Mouse (Mus musculus): ENCODE measurements at regions not wholly inside any gene's neighbourhood (a gene's known extent, or its start where the extent isn't known, plus 50 kb on each side); places are given as distances from the start of the nearest gene placed in this dataset.
A peak's percentile ranks its signal among the peaks of the same experiment; 100 is the strongest.

DNA sequence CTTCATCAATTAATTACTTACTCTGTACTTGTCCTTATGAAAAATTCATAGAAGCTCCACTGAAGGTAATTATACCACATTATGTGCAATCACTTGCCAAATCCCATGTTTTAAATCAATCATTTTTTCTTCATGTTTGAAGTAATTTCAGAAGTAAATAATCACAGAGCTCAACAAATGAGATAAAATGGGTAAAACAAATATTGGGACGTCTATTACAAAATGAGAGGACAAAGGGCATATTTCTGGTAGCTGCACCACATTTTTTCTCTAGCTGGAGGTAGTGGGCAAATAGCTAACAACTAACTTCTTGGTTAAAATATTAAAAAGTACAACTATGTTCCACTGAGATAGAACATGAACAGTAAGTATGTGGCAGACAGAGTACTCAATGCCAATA, 681.3 kb upstream of the Pot1a start:
- Histone ChIP-seq H3K79me2 (ENCODE audit: control insufficient read depth, insufficient read depth, low read length) (no peaks in the 10 kb centered on the region), H3K27me3 (ENCODE audit: control insufficient read depth, insufficient read depth, low read length) (no peaks in the 10 kb centered on the region), H3K4me1 (ENCODE audit: control insufficient read depth, insufficient read depth, low read length) (peaks cover 5% of the 10 kb centered on the region; the same call in 1 of the 2 replicates), H3K9ac (ENCODE audit: low read depth, low read length) (no peak overlapping the region), H3K4me3 (ENCODE audit: insufficient read depth, low read depth, low read length) (no peak overlapping the region), H3K36me3 (ENCODE audit: control insufficient read depth, insufficient read depth, low read length) (no peaks in the 10 kb centered on the region), H3K27ac (replicated peaks; ENCODE audit: insufficient read depth, low read depth, low read length) (no peak overlapping the region)
- TF ChIP-seq CTCF (IDR thresholded peaks at IDR 0.05; ENCODE audit: low read depth, low read length) (no peak), POLR2A (IDR thresholded peaks at IDR 0.05; ENCODE audit: extremely low read depth, insufficient read depth, low read length) (no peak)
- DNase-seq (ENCODE audit: extremely low read depth, low read depth, low spot score), result peak; percentile 94
- 9% methylated on average over 1 of the region's 1 CpGs for WGBS

DNA sequence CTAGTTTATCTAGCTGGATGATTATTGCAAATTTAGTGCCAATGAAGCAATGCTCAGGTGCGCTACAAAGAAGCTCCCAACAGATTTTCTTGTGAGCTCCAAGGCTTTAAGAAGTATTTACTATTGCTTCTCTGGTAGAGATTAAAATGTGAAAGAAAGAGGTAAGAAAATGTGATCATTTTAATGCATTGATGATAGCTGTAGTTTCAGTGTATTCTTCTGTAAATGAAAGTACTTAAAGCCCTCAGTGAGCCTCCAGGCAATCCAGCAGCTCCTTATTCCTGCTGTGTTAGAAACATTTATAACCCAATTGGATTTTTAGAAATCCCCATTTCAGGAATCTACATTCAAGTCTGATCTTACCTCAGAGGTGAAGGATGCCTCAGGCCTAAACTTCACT, 675.4 kb upstream of the Pot1a start:
- Histone ChIP-seq H3K27me3 (ENCODE audit: control insufficient read depth, insufficient read depth, low read length) (no peaks in the 10 kb centered on the region), H3K9ac (ENCODE audit: low read depth, low read length) (no peak overlapping the region), H3K4me1 (ENCODE audit: control insufficient read depth, insufficient read depth, low read length) (no peaks in the 10 kb centered on the region), H3K36me3 (ENCODE audit: control insufficient read depth, insufficient read depth, low read length) (no peaks in the 10 kb centered on the region), H3K27ac (replicated peaks; ENCODE audit: insufficient read depth, low read depth, low read length) (no peak overlapping the region), H3K79me2 (ENCODE audit: control insufficient read depth, insufficient read depth, low read length) (no peaks in the 10 kb centered on the region), H3K4me3 (ENCODE audit: insufficient read depth, low read depth, low read length) (no peak overlapping the region)
- no peak for DNase-seq (ENCODE audit: extremely low read depth, low read depth, low spot score)
- WGBS, result 90% methylated on average over 1 of the region's 1 CpGs
- TF ChIP-seq CTCF (IDR thresholded peaks at IDR 0.05; ENCODE audit: low read depth, low read length) (no peak), POLR2A (IDR thresholded peaks at IDR 0.05; ENCODE audit: extremely low read depth, insufficient read depth, low read length) (no peak)

- Histone ChIP-seq H3K27ac (replicated peaks; ENCODE audit: insufficient read depth, low read depth, low read length) (no peak overlapping the region), H3K27me3 (ENCODE audit: control insufficient read depth, insufficient read depth, low read length) (no peaks in the 10 kb centered on the region), H3K36me3 (ENCODE audit: control insufficient read depth, insufficient read depth, low read length) (no peaks in the 10 kb centered on the region), H3K4me3 (ENCODE audit: insufficient read depth, low read depth, low read length) (no peak overlapping the region), H3K4me1 (ENCODE audit: control insufficient read depth, insufficient read depth, low read length) (no peaks in the 10 kb centered on the region), H3K9ac (ENCODE audit: low read depth, low read length) (no peak overlapping the region), H3K79me2 (ENCODE audit: control insufficient read depth, insufficient read depth, low read length) (no peaks in the 10 kb centered on the region)
- DNase-seq (ENCODE audit: extremely low read depth, low read depth, low spot score), result no peak
- TF ChIP-seq CTCF (IDR thresholded peaks at IDR 0.05; ENCODE audit: low read depth, low read length), result no peak
- TF ChIP-seq POLR2A (IDR thresholded peaks at IDR 0.05; ENCODE audit: extremely low read depth, insufficient read depth, low read length), result no peak
- WGBS, result 72% methylated on average over 7 of the region's 7 CpGs
Observed at GRCm38 (mm10) chr6:26441133-26441875, 632.3 kb upstream of the Pot1a start.

- Histone ChIP-seq H3K4me1 (ENCODE audit: control insufficient read depth, insufficient read depth, low read length) (no peaks in the 10 kb centered on the region), H3K79me2 (ENCODE audit: control insufficient read depth, insufficient read depth, low read length) (no peaks in the 10 kb centered on the region), H3K36me3 (ENCODE audit: control insufficient read depth, insufficient read depth, low read length) (no peaks in the 10 kb centered on the region), H3K27me3 (ENCODE audit: control insufficient read depth, insufficient read depth, low read length) (no peaks in the 10 kb centered on the region), H3K4me3 (ENCODE audit: insufficient read depth, low read depth, low read length) (no peak overlapping the region), H3K27ac (replicated peaks; ENCODE audit: insufficient read depth, low read depth, low read length) (no peak overlapping the region), H3K9ac (ENCODE audit: low read depth, low read length) (no peak overlapping the region)
- WGBS, result 89% methylated on average over 3 of the region's 3 CpGs
- TF ChIP-seq CTCF (IDR thresholded peaks at IDR 0.05; ENCODE audit: low read depth, low read length) (no peak), POLR2A (IDR thresholded peaks at IDR 0.05; ENCODE audit: extremely low read depth, insufficient read depth, low read length) (no peak)
- DNase-seq (ENCODE audit: extremely low read depth, low read depth, low spot score), result no peak
Observed at GRCm38 (mm10) chr6:26440445-26440844, 631.4 kb upstream of the Pot1a start.

Measured in liver, adult 2 months (tissue).